Mouse (Mus musculus): Measurements from ENCODE around the gene Sh3bgrl2. TPM values are rescaled to one million over a fixed set of nuclear protein-coding genes. Genes with fewer than 3 reads are reported as not detected.

Gene Sh3bgrl2
- polyA plus RNA-seq, 2 experiments: 5.3 to 15.5 TPM

DNA sequence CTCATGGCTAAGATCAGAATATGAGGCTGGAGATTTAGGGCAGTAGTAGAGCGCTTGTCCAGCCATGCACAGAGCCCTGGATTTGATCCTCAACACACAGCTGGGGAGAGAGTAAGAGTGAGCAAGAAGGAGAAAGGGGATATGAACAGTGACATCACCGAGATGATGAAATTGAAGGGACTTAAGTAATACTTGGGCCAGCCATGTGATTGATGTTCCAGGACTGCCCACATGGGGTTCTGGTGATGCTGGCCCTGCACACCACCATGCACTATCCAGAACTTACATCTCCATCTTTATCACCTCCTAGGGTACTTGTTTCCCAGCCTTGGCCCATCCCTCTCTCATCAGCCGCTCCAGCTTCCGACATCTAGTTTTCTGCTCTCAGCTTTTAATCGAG, 20.0 kb downstream of the Sh3bgrl2 start:
- H3K4me3 ChIP-seq (replicated peaks; ENCODE audit: low read length): no peak overlapping the region
- no peak overlapping the region for H3K4me2 ChIP-seq (replicated peaks; ENCODE audit: low read depth, low read length, severe bottlenecking)
- DNase-seq (ENCODE audit: low spot score): no peak
- ATAC-seq (ENCODE audit: low FRiP score, low read depth): no peak
- no peak overlapping the region for H3K9ac ChIP-seq (ENCODE audit: low read depth, low read length, severe bottlenecking)
- 92% methylated on average over 5 of the region's 5 CpGs for WGBS
- H3K27ac ChIP-seq (replicated peaks; ENCODE audit: low read depth, low read length): no peak overlapping the region
- no peaks in the 10 kb centered on the region for H3K36me3 ChIP-seq (ENCODE audit: control insufficient read depth, insufficient read depth, low read length)
- H3K9me3 ChIP-seq (ENCODE audit: control insufficient read depth, low read length): no peaks in the 10 kb centered on the region
- no peak for TF ChIP-seq POLR2A (IDR thresholded peaks at IDR 0.05; ENCODE audit: borderline replicate concordance, extremely low read depth, insufficient read depth, insufficient read length)
- peaks cover 25% of the 10 kb centered on the region; the same call in 1 of the 2 replicates for H3K4me1 ChIP-seq (ENCODE audit: control insufficient read depth, insufficient read depth, low read length)
- H3K27me3 ChIP-seq (ENCODE audit: control insufficient read depth, insufficient read depth, low read length): no peaks in the 10 kb centered on the region

DNA sequence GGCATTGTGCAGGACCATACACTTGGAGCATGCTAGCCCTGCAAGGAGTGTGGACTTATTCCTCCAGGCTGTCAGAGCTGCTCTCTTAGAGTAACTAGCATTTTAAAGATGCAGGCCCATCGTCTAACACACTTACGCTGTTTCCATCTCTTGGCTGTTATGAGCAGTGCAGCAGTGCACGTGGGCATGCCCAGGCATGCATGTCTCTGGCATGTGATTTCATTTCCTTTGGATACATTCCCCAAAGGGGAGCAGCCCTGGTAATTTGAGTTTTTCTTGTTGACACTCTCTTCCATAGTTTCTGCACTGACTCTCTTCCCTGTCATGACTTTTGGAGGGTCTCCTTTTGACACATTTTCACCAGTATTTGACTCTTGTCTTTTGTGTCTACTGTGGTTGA, 20.8 kb downstream of the Sh3bgrl2 start:
- ATAC-seq (ENCODE audit: low FRiP score, low read depth) (no peak), DNase-seq (ENCODE audit: low spot score) (peak; percentile 30)
- Histone ChIP-seq H3K4me1 (ENCODE audit: control insufficient read depth, insufficient read depth, low read length) (peaks cover 23% of the 10 kb centered on the region), H3K4me3 (replicated peaks; ENCODE audit: low read length) (no peak overlapping the region), H3K9me3 (ENCODE audit: control insufficient read depth, low read length) (no peaks in the 10 kb centered on the region), H3K36me3 (ENCODE audit: control insufficient read depth, insufficient read depth, low read length) (no peaks in the 10 kb centered on the region), H3K4me2 (replicated peaks; ENCODE audit: low read depth, low read length, severe bottlenecking) (no peak overlapping the region), H3K9ac (ENCODE audit: low read depth, low read length, severe bottlenecking) (no peak overlapping the region), H3K27ac (replicated peaks; ENCODE audit: low read depth, low read length) (no peak overlapping the region), H3K27me3 (ENCODE audit: control insufficient read depth, insufficient read depth, low read length) (no peaks in the 10 kb centered on the region)
- WGBS: 41% methylated on average over 3 of the region's 3 CpGs
- TF ChIP-seq POLR2A (IDR thresholded peaks at IDR 0.05; ENCODE audit: borderline replicate concordance, extremely low read depth, insufficient read depth, insufficient read length): no peak

DNA sequence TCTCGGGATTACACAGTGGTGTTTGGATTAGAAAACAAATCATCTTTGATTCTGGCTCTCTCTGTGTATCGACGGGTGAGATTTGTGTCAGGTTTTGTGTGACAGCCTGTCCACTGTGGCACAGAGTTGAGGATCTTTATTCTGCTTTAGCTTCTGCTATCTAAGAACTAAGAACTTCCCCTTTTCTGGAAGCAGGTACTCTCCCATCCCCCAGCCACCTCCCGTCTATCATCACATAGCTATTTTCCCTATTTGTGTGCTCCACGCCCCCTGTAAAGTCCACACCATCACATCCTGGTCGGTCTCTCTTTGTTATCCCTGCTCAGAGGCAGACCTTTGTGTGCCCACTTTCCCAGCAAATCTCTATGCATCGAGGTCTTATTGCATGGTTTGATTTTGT, 21.8 kb downstream of the Sh3bgrl2 start:
- Histone ChIP-seq H3K4me2 (replicated peaks; ENCODE audit: low read depth, low read length, severe bottlenecking) (no peak overlapping the region), H3K9me3 (ENCODE audit: control insufficient read depth, low read length) (no peaks in the 10 kb centered on the region), H3K9ac (ENCODE audit: low read depth, low read length, severe bottlenecking) (no peak overlapping the region), H3K4me1 (ENCODE audit: control insufficient read depth, insufficient read depth, low read length) (peaks cover 18% of the 10 kb centered on the region), H3K36me3 (ENCODE audit: control insufficient read depth, insufficient read depth, low read length) (no peaks in the 10 kb centered on the region), H3K4me3 (replicated peaks; ENCODE audit: low read length) (no peak overlapping the region), H3K27me3 (ENCODE audit: control insufficient read depth, insufficient read depth, low read length) (no peaks in the 10 kb centered on the region), H3K27ac (replicated peaks; ENCODE audit: low read depth, low read length) (no peak overlapping the region)
- no peak for TF ChIP-seq POLR2A (IDR thresholded peaks at IDR 0.05; ENCODE audit: borderline replicate concordance, extremely low read depth, insufficient read depth, insufficient read length)
- ATAC-seq (ENCODE audit: low FRiP score, low read depth): no peak
- 74% methylated on average over 7 of the region's 7 CpGs for WGBS
- no peak for DNase-seq (ENCODE audit: low spot score)

DNA sequence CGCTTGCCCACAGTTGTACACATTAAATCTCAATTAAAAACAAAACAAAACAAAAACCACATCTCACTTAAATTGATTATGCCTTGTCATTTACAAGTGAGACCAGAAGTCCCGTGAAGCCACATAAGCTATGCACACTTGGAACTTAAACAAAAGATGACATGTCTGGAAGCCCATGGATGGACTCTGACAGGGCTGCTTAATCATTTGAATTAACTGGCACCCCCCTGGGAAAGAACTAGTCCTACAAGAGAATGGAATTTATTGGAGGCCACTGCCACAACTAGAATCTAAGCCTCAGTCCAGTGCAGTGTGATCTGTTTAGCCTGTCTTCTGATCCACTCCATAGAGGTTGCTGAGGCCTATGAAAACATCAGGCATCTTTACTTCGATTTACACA, 23.2 kb downstream of the Sh3bgrl2 start:
- Histone ChIP-seq H3K4me2 (replicated peaks; ENCODE audit: low read depth, low read length, severe bottlenecking) (no peak overlapping the region), H3K27ac (replicated peaks; ENCODE audit: low read depth, low read length) (no peak overlapping the region), H3K27me3 (ENCODE audit: control insufficient read depth, insufficient read depth, low read length) (no peaks in the 10 kb centered on the region), H3K9ac (ENCODE audit: low read depth, low read length, severe bottlenecking) (no peak overlapping the region), H3K4me3 (replicated peaks; ENCODE audit: low read length) (no peak overlapping the region), H3K9me3 (ENCODE audit: control insufficient read depth, low read length) (no peaks in the 10 kb centered on the region), H3K4me1 (ENCODE audit: control insufficient read depth, insufficient read depth, low read length) (peaks cover 19% of the 10 kb centered on the region), H3K36me3 (ENCODE audit: control insufficient read depth, insufficient read depth, low read length) (no peaks in the 10 kb centered on the region)
- no peak for DNase-seq (ENCODE audit: low spot score)
- WGBS: 47% methylated on average over 3 of the region's 3 CpGs
- no peak for TF ChIP-seq POLR2A (IDR thresholded peaks at IDR 0.05; ENCODE audit: borderline replicate concordance, extremely low read depth, insufficient read depth, insufficient read length)
- no peak for ATAC-seq (ENCODE audit: low FRiP score, low read depth)

DNA sequence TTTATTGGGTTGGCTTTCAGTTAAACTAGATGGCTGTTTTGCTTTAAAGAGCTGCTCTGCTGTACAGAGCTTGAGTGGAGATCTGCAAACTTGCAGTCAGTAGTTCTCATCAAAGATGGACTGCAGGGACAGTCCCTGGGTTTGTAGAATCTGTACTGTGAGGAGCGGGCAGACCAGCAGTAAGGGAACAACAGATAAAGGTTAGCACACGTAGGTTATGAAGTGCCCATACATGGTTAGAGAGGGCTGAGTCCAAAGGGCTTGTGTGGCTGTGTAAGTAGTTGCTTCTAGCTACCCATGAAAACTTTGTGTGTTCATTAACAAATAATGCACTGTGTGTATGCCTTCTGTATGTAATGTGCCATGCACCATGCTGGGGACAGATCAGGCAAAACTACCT, 24.2 kb downstream of the Sh3bgrl2 start:
- peaks cover 22% of the 10 kb centered on the region for H3K4me1 ChIP-seq (ENCODE audit: control insufficient read depth, insufficient read depth, low read length)
- H3K27ac ChIP-seq (replicated peaks; ENCODE audit: low read depth, low read length): no peak overlapping the region

DNA sequence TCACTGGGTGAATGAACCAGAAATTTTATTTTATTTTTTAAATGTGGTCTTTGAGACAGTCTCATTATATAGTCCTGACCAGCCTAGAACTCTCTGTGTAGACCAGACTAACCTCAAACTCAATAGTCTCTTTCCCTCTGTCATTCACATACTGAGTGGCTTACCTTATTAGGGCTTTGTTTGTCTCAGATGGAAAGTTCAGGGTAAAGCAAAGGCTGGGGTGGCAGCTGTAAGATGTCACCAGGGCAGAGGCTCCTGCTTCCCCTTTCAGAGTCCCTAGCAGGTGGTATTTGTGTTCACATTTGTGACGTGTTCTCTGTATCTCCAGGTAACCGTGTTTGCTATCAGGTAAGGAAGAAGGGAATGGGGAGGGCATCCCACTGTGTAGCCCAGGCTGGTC, 24.7 kb downstream of the Sh3bgrl2 start:
- Histone ChIP-seq H3K9me3 (ENCODE audit: control insufficient read depth, low read length) (no peaks in the 10 kb centered on the region), H3K9ac (ENCODE audit: low read depth, low read length, severe bottlenecking) (no peak overlapping the region), H3K4me3 (replicated peaks; ENCODE audit: low read length) (no peak overlapping the region), H3K4me2 (replicated peaks; ENCODE audit: low read depth, low read length, severe bottlenecking) (no peak overlapping the region), H3K27me3 (ENCODE audit: control insufficient read depth, insufficient read depth, low read length) (no peaks in the 10 kb centered on the region), H3K4me1 (ENCODE audit: control insufficient read depth, insufficient read depth, low read length) (peaks cover 22% of the 10 kb centered on the region), H3K27ac (replicated peaks; ENCODE audit: low read depth, low read length) (no peak overlapping the region), H3K36me3 (ENCODE audit: control insufficient read depth, insufficient read depth, low read length) (no peaks in the 10 kb centered on the region)
- DNase-seq (ENCODE audit: low spot score) (no peak), ATAC-seq (ENCODE audit: low FRiP score, low read depth) (no peak)
- TF ChIP-seq POLR2A (IDR thresholded peaks at IDR 0.05; ENCODE audit: borderline replicate concordance, extremely low read depth, insufficient read depth, insufficient read length): no peak
- 77% methylated on average over 2 of the region's 2 CpGs for WGBS

More for the DNA sequence above, 24.2 kb downstream of the Sh3bgrl2 start:
- no peaks in the 10 kb centered on the region for H3K27me3 ChIP-seq (ENCODE audit: control insufficient read depth, insufficient read depth, low read length)
- no peak for ATAC-seq (ENCODE audit: low FRiP score, low read depth)
- no peak for DNase-seq (ENCODE audit: low spot score)
- H3K9me3 ChIP-seq (ENCODE audit: control insufficient read depth, low read length): no peaks in the 10 kb centered on the region
- H3K4me3 ChIP-seq (replicated peaks; ENCODE audit: low read length): no peak overlapping the region
- no peak overlapping the region for H3K4me2 ChIP-seq (replicated peaks; ENCODE audit: low read depth, low read length, severe bottlenecking)
- TF ChIP-seq POLR2A (IDR thresholded peaks at IDR 0.05; ENCODE audit: borderline replicate concordance, extremely low read depth, insufficient read depth, insufficient read length): no peak
- 59% methylated on average over 2 of the region's 2 CpGs for WGBS
- no peaks in the 10 kb centered on the region for H3K36me3 ChIP-seq (ENCODE audit: control insufficient read depth, insufficient read depth, low read length)
- no peak overlapping the region for H3K9ac ChIP-seq (ENCODE audit: low read depth, low read length, severe bottlenecking)
